Comparison of ENCODE assay signal across 7 mouse cellular contexts in genomic region chr10:70594007-70594406, GRCm38 (mm10).
DNase-seq lines count a peak whose midpoint lies in the region; TF ChIP-seq lines count a peak whose summit lies in the region.

No protein-coding gene starts in this region.

- no peak overlapping the region for H3K27ac ChIP-seq in cortical plate, adult 2 months (ENCODE audit: insufficient read depth, low read length)

- no peak overlapping the region for H3K4me3 ChIP-seq in cortical plate, adult 2 months (ENCODE audit: insufficient read depth, low read length)

- peak; percentile 46 for TF ChIP-seq CTCF in cortical plate, adult 2 months (IDR thresholded peaks at IDR 0.05; ENCODE audit: extremely low read depth, insufficient read depth, low read length)

- no peak for TF ChIP-seq POLR2A in cortical plate, adult 2 months (IDR thresholded peaks at IDR 0.05; ENCODE audit: extremely low read depth, insufficient read depth, low read length)

- DNase-seq in layer of hippocampus, adult 11-12 months (ENCODE audit: low spot score) = peak; percentile 40
- no peak for DNase-seq in layer of hippocampus, adult 9-10 months (ENCODE audit: low spot score)
- DNase-seq in adipocyte (ENCODE audit: low spot score) = peak; percentile 44
- peak; percentile 13 to 35 for DNase-seq in left cerebral cortex, postnatal 10 days (ENCODE audit: extremely low spot score in 1 of 2, low spot score in 2 of 2)
- no peak for DNase-seq in urinary bladder, postnatal 10 days (ENCODE audit: low spot score)
- no peak for DNase-seq in thymus, postnatal 14 days

- H3K4me1 ChIP-seq in cortical plate, adult 2 months (ENCODE audit: control insufficient read depth, insufficient read depth, low read length) = peaks cover 9% of the 10 kb centered on the region

- intact Hi-C loops in left cerebral cortex, postnatal 10 days (cut with DNase I) = no loop called here

Comparison
In these comparisons a context has a peak if more than half of its experiments do, and no peak if none do; other contexts are left out.
1. DNase-seq: peak in layer of hippocampus, adult 11-12 months (single experiment), adipocyte (single experiment) and left cerebral cortex, postnatal 10 days (2 of 2); none in layer of hippocampus, adult 9-10 months (single experiment), urinary bladder, postnatal 10 days (single experiment) and thymus, postnatal 14 days (single experiment).